Mouse (Mus musculus): ENCODE data around the gene Trim30a. TPM values are rescaled to one million over a fixed set of nuclear protein-coding genes. Genes with fewer than 3 reads are reported as not detected.
"Not testable (repeated sequence)": the region's sequence is repeated elsewhere in the genome, so short reads cannot be mapped to it uniquely, and the experiment has no call there.

Trim30a gene
- 1.9 and 2.1 TPM in 2 replicates for polyA plus RNA-seq (2014; fragmentation: Nextera tagmentation; extraction: Ambion mirVana)

DNA sequence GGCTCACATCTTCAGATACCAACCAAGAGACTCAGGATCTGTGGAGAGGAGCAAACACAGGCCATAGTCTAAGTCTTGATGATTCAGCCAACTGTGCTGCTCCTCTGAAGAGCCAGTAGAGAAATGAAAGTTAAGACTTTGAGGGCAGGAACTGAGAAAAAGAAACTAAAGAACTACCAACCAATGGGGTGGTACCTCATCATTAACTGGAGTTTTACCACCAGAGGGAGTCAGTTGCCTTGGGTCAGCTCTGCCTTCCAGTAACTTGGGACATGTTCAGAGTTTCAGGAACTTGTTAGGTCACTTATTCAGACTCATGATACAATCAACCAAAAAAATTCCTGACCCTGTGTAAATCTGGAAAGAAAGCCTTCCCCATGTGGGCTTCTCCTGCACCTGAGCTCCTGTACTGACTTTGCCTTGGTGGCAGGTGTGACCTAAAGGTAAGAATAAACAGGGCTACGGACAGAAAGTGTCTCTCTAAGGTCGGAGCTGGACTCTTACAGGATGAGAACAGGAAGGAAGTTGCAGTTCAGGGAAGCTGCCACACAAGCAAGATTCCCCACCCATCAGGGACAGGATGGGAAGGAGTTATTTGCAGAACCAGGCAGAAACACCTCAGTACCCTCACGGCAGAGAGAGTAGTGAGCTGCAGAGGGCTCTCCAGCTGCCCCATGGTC lies at the start of gene Trim30a:
Gene Trim30a (minus strand): TSS at position 129 of the 680 bp plus-strand sequence.
- Histone ChIP-seq H3K9me3 (ENCODE audit: control insufficient read depth, low read length) (no peaks in the 10 kb centered on the region), H3K4me2 (ENCODE audit: low read depth, low read length) (no peak within 1 kb of the TSS), H3K4me1 (ENCODE audit: control insufficient read depth, insufficient read depth, low read length) (no peaks in the 10 kb centered on the region), H3K27me3 (replicated peaks; ENCODE audit: control insufficient read depth, insufficient read depth, low read length) (no peaks in the 10 kb centered on the region), H3K36me3 (ENCODE audit: control insufficient read depth, insufficient read depth, low read length) (no peaks in the 10 kb centered on the region), H3K4me3 (ENCODE audit: low read depth, low read length) (no peak within 1 kb of the TSS), H3K9ac (ENCODE audit: low read depth, low read length) (no peak within 1 kb of the TSS), H3K27ac (replicated peaks; ENCODE audit: low read depth, low read length) (no peak within 1 kb of the TSS)
- DNase-seq (ENCODE audit: low spot score) (no peak), ATAC-seq (ENCODE audit: low read depth) (no peak)
- 58% methylated on average over 3 of the region's 3 CpGs for WGBS

DNA sequence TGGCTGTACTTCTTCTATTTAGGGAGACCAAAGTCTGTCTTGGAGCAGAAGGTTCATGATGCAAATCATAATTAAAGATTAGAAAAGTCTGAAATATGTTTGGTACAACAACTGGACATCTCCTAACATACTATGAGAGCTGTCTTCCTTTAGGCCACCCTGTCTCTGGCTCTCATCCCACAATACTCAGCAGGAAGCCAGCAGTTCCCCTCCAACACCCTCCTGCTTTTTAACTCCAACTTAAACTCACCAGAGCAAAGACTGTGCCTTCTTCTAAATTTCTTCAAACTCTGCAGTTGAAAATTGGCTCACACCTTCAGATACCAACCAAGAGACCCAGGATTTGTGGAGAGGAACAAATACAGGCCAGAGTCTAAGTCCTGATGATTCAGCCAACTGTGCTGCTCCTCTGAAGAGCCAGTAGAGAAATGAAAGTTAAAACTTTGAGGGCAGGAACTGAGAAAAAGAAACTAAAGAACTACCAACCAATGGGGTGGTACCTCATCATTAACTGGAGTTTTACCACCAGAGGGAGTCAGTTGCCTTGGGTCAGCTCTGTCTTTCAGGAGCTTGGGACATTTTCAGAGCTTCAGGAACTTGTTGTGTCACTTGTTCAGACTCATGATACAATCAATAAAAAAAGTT lies 42.5 kb upstream of the Trim30a start, which contains the start of gene Trim30d:
Gene Trim30d (minus strand): TSS at position 429 of the 645 bp plus-strand sequence.
- not testable (repeated sequence) for H3K9ac ChIP-seq (ENCODE audit: low read depth, low read length); DNase-seq (ENCODE audit: low spot score); H3K4me2 ChIP-seq (ENCODE audit: low read depth, low read length); ATAC-seq (ENCODE audit: low read depth); H3K27ac ChIP-seq (replicated peaks; ENCODE audit: low read depth, low read length); H3K9me3 ChIP-seq (ENCODE audit: control insufficient read depth, low read length); H3K27me3 ChIP-seq (replicated peaks; ENCODE audit: control insufficient read depth, insufficient read depth, low read length); H3K4me1 ChIP-seq (ENCODE audit: control insufficient read depth, insufficient read depth, low read length); H3K36me3 ChIP-seq (ENCODE audit: control insufficient read depth, insufficient read depth, low read length); H3K4me3 ChIP-seq (ENCODE audit: low read depth, low read length)

DNA sequence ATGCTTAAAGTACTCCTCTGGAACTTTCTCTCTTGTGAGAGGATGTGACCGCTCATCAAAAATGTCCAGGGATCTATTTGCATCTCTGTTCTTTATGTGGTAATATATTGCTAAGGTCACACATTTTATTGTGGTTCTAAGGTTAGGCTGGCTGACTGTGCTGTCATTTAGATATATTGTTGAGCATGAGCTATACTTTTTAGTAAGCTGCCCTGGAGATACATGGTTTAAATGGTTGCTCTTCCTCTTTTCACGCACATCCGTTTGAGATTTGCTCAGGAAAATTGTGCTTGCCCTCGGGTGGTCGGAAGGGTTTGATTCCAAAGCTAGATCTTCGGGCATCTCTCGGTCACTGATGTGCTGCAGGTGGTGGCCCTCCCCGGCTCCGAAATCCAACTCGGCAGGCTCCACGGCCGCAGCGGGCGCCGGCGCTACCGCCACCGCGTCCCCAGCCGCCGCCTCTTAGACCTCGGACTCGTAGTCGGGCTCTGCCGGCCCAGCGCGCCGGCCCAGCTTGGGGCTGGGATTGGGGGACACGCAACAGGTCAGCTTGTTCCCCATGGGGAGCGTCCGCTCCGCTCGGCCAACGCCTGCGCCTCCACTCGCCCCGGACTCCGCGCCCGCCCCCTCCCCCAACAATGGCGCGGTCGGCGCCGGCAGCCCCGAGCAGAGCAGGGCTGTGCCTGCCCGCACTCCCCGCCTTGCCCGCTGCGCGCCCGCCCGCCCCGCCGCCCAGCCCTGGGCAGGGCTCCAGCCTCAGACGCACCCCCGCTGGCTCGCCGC lies 36.8 kb upstream of the Trim30a start:
- 4% methylated on average over 27 of the region's 59 CpGs for WGBS
- H3K36me3 ChIP-seq (ENCODE audit: control insufficient read depth, insufficient read depth, low read length), result no peaks in the 10 kb centered on the region
- no peak overlapping the region for H3K27ac ChIP-seq (replicated peaks; ENCODE audit: low read depth, low read length)
- peak; percentile 3 for DNase-seq (ENCODE audit: low spot score)
- H3K4me2 ChIP-seq (ENCODE audit: low read depth, low read length), result peak overlapping the region; percentile 59
- H3K27me3 ChIP-seq (replicated peaks; ENCODE audit: control insufficient read depth, insufficient read depth, low read length), result no peaks in the 10 kb centered on the region
- no peaks in the 10 kb centered on the region for H3K4me1 ChIP-seq (ENCODE audit: control insufficient read depth, insufficient read depth, low read length)
- H3K9me3 ChIP-seq (ENCODE audit: control insufficient read depth, low read length), result no peaks in the 10 kb centered on the region
- H3K4me3 ChIP-seq (ENCODE audit: low read depth, low read length), result peak overlapping the region; percentile 47
- peak overlapping the region; percentile 61 for H3K9ac ChIP-seq (ENCODE audit: low read depth, low read length)
- ATAC-seq (ENCODE audit: low read depth), result peak; percentile 82

DNA sequence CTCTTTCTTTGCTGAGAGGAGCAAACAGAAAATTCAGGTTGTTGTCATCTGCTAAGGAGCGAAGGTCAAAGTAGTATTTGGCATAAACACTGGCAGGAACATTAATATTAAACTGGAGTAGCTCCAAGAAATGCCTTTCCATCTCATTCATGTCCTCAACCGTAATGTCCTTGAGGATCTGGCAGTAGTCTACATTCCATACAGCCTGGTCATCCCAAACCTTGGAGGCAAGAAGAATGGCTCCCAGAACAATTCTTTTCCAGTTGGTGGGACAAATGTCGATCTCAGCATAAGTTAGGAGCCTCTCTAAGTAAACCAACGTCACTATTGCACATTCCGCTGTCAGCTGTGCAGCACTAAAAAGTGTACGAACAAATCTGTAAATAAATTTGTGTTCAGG lies 36.2 kb upstream of the Trim30a start:
- H3K4me1 ChIP-seq (ENCODE audit: control insufficient read depth, insufficient read depth, low read length); ATAC-seq (ENCODE audit: low read depth); H3K4me3 ChIP-seq (ENCODE audit: low read depth, low read length); H3K9me3 ChIP-seq (ENCODE audit: control insufficient read depth, low read length); H3K9ac ChIP-seq (ENCODE audit: low read depth, low read length); H3K4me2 ChIP-seq (ENCODE audit: low read depth, low read length); H3K27me3 ChIP-seq (replicated peaks; ENCODE audit: control insufficient read depth, insufficient read depth, low read length); H3K36me3 ChIP-seq (ENCODE audit: control insufficient read depth, insufficient read depth, low read length); H3K27ac ChIP-seq (replicated peaks; ENCODE audit: low read depth, low read length); DNase-seq (ENCODE audit: low spot score): not testable (repeated sequence)
- 68% methylated on average over 6 of the region's 6 CpGs for WGBS

DNA sequence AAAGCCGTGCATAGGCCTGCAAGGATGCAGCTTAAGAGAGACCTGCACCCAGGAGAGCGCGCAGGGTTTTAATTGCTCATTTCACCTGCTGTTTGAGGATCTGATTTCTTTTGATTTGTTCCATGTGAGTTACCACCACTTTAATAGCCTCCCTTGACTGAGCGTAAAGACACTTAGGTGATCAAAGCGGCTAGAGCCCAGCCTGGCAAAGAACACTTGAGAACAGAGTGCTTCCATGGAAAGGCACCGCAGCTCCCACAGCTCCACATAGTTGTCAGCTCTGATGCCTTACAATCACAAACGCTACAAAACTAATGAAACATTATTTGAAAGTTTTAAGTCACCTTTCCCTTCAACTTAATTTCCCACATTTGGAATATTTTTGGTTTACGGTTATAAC lies 34.5 kb upstream of the Trim30a start:
- not testable (repeated sequence) for H3K36me3 ChIP-seq (ENCODE audit: control insufficient read depth, insufficient read depth, low read length); H3K9ac ChIP-seq (ENCODE audit: low read depth, low read length); H3K27me3 ChIP-seq (replicated peaks; ENCODE audit: control insufficient read depth, insufficient read depth, low read length); DNase-seq (ENCODE audit: low spot score); H3K27ac ChIP-seq (replicated peaks; ENCODE audit: low read depth, low read length); H3K4me2 ChIP-seq (ENCODE audit: low read depth, low read length); ATAC-seq (ENCODE audit: low read depth); H3K9me3 ChIP-seq (ENCODE audit: control insufficient read depth, low read length); H3K4me3 ChIP-seq (ENCODE audit: low read depth, low read length); H3K4me1 ChIP-seq (ENCODE audit: control insufficient read depth, insufficient read depth, low read length)
- WGBS, result 49% methylated on average over 6 of the region's 8 CpGs

DNA sequence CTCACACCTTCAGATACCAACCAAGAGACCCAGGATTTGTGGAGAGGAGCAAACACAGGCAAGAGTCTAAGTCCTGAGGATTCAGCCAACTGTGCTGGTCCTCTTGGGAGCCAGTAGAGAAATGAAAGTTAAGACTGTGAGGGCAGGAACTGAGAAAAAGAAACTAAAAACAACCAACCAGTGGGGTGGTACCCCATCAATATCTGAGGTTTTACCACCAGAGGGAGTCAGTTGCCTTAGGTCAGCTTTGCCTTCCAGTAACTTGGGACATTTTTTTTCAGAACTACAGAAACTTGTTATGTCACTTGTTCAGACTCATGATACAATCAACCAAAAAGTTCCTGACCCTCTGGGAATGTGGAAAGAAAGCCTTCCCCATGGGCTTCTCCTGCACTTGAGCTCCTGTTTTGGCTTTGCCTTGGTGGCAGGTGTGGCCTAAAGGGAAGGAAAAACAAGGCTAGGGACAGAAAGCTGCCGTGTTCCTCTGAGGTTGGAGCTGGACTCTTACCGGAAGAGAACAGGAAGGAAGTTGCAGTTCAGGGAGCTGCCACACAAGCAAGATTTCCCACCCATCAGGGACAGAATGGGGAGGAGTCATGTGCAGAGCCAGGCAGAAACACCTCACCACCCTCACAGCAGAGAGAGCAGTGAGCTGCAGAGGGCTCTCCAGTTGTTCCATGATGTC lies 18.9 kb downstream of the Trim30a start:
- Histone ChIP-seq H3K4me2 (ENCODE audit: low read depth, low read length) (no peak overlapping the region), H3K36me3 (ENCODE audit: control insufficient read depth, insufficient read depth, low read length) (no peaks in the 10 kb centered on the region), H3K9ac (ENCODE audit: low read depth, low read length) (no peak overlapping the region), H3K4me3 (ENCODE audit: low read depth, low read length) (no peak overlapping the region), H3K27me3 (replicated peaks; ENCODE audit: control insufficient read depth, insufficient read depth, low read length) (no peaks in the 10 kb centered on the region), H3K9me3 (ENCODE audit: control insufficient read depth, low read length) (no peaks in the 10 kb centered on the region), H3K27ac (replicated peaks; ENCODE audit: low read depth, low read length) (no peak overlapping the region), H3K4me1 (ENCODE audit: control insufficient read depth, insufficient read depth, low read length) (no peaks in the 10 kb centered on the region)
- 44% methylated on average over 2 of the region's 2 CpGs for WGBS
- peak; percentile 14 for DNase-seq (ENCODE audit: low spot score)
- ATAC-seq (ENCODE audit: low read depth), result no peak

DNA sequence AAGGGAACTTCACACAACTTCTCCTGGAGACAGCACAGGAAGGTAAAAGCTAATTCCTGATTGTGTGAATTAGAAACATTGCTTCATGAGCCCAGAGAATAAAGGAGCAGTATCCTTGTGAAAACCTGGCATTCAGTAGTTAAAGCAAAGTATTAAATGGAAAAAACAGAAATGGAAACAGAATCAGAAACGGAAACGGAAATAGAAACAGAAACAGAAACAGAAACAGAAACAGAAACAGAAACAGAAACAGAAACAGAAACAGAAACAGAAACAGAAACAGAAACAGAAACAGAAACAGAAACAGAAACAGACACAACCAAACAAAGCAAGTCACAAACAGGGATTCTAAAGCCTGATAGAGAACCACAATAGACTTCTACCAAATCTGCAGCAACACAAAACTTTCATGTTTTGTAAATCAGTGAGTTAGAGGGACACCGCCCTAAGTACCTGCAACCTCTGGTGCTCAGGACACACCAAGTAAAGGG lies 60.5 kb downstream of the Trim30a start:
- H3K9me3 ChIP-seq (ENCODE audit: control insufficient read depth, low read length), result no peaks in the 10 kb centered on the region
- H3K9ac ChIP-seq (ENCODE audit: low read depth, low read length), result no peak overlapping the region
- 87% methylated on average over 3 of the region's 3 CpGs for WGBS
- DNase-seq (ENCODE audit: low spot score) (no peak), ATAC-seq (ENCODE audit: low read depth) (no peak)
- H3K27me3 ChIP-seq (replicated peaks; ENCODE audit: control insufficient read depth, insufficient read depth, low read length), result no peaks in the 10 kb centered on the region
- no peak overlapping the region for H3K4me2 ChIP-seq (ENCODE audit: low read depth, low read length)
- H3K4me1 ChIP-seq (ENCODE audit: control insufficient read depth, insufficient read depth, low read length), result no peaks in the 10 kb centered on the region
- H3K27ac ChIP-seq (replicated peaks; ENCODE audit: low read depth, low read length), result no peak overlapping the region
- no peak overlapping the region for H3K4me3 ChIP-seq (ENCODE audit: low read depth, low read length)
- no peaks in the 10 kb centered on the region for H3K36me3 ChIP-seq (ENCODE audit: control insufficient read depth, insufficient read depth, low read length)

DNA sequence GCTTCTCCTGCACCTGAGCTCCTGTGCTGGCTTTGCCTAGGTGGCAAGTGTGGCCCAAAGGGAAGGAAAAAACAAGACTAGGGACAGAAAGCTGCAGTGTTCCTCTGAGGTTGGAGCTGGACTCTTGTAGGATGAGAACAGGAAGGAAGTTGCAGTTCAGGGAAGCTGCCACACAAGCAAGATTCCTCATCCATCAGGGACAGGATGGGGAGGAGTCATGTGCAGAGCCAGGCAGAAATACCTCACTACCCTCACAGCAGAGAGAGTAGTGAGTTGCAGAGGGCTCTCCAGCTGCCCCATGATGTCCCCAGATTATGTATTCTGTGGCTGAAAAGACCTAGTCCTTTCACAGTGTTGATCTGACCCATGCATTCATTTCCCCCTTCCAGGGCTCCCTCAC lies 63.9 kb downstream of the Trim30a start:
- Histone ChIP-seq H3K9ac (ENCODE audit: low read depth, low read length) (no peak overlapping the region), H3K9me3 (ENCODE audit: control insufficient read depth, low read length) (no peaks in the 10 kb centered on the region), H3K36me3 (ENCODE audit: control insufficient read depth, insufficient read depth, low read length) (no peaks in the 10 kb centered on the region), H3K27ac (replicated peaks; ENCODE audit: low read depth, low read length) (no peak overlapping the region), H3K4me2 (ENCODE audit: low read depth, low read length) (no peak overlapping the region), H3K4me3 (ENCODE audit: low read depth, low read length) (no peak overlapping the region), H3K4me1 (ENCODE audit: control insufficient read depth, insufficient read depth, low read length) (no peaks in the 10 kb centered on the region), H3K27me3 (replicated peaks; ENCODE audit: control insufficient read depth, insufficient read depth, low read length) (no peaks in the 10 kb centered on the region)
- DNase-seq (ENCODE audit: low spot score) (no peak), ATAC-seq (ENCODE audit: low read depth) (no peak)

Measured in embryonic facial prominence, embryonic 14.5 days (tissue).